23 mouse cellular contexts compared by ENCODE assay signal in the genomic region with DNA sequence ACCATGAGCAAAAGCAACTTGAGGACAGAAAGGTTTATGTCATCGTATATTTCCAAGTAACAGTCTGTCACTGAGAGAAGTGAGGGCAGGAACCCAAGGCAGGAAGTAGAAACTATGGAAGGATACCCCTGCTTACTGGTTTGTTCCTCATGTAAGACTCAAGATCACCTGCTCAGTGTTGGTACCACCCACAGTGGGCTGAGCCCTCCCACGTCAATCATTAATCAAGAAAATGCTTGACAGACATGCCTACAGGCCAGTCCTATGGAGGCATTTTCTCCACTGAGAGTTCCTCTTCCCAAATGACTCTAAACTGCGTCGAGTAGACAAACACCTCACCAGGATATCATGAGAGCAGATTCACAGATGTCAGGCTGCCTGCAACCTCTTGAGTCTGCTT.
A peak's percentile ranks its signal among the peaks of the same experiment; 100 is the strongest.
DNase-seq lines count a peak whose midpoint lies in the region; ATAC-seq and TF ChIP-seq lines count a peak whose summit lies in the region.
"Had no signal": no experiment of that assay in that cellular context is flagged by ENCODE, and none has a peak within 500 bp of the region (broad histone marks: within the 10 kb centered on the region; RNA-seq: fewer than 3 reads in every experiment).

No protein-coding gene starts in this region.

- ATAC-seq in CD4-positive, CD25-positive, alpha-beta regulatory T cell, adult 4 months: peak; percentile 41
- ATAC-seq in activated CD4-positive, CD25-positive, alpha-beta regulatory T cell, adult 4 months: peak; percentile 52
- ATAC-seq in intestine, postnatal 0 days: peak; percentile 75
- ATAC-seq: hindbrain, postnatal 0 days; midbrain, embryonic 16.5 days had no signal

- H3K4me3 ChIP-seq in intestine, postnatal 0 days (ENCODE audit: low read depth, low read length): no peak overlapping the region
- H3K4me3 ChIP-seq: forebrain, embryonic 12.5 days; gastrocnemius, adult 2 months; heart, embryonic 12.5 days; limb, embryonic 15.5 days; neural tube, embryonic 15.5 days had no signal

- no peaks in the 10 kb centered on the region for H3K36me3 ChIP-seq in intestine, postnatal 0 days (ENCODE audit: control insufficient read depth, insufficient read depth)
- no peaks in the 10 kb centered on the region for H3K36me3 ChIP-seq in splenic B cell, adult 2 months (ENCODE audit: control insufficient read depth, insufficient read depth, low read length, poor library complexity, severe bottlenecking)
- H3K36me3 ChIP-seq: forebrain, embryonic 12.5 days; limb, embryonic 15.5 days; neural tube, embryonic 15.5 days had no signal

- no peak for TF ChIP-seq CTCF in intestine, postnatal 0 days (IDR thresholded peaks at IDR 0.05; ENCODE audit: low read depth)

- H3K4me1 ChIP-seq in intestine, postnatal 0 days (replicated peaks; ENCODE audit: control insufficient read depth, insufficient read depth, low read length): no peaks in the 10 kb centered on the region

- 72% methylated on average over 4 of the region's 4 CpGs for WGBS in intestine, postnatal 0 days

- no peaks in the 10 kb centered on the region for H3K27me3 ChIP-seq in intestine, postnatal 0 days (replicated peaks; ENCODE audit: control insufficient read depth, insufficient read depth, low read length)
- no peaks in the 10 kb centered on the region for H3K27me3 ChIP-seq in splenic B cell, adult 2 months (ENCODE audit: control insufficient read depth, insufficient read depth, low read length, poor library complexity, severe bottlenecking)
- H3K27me3 ChIP-seq: forebrain, embryonic 12.5 days; heart, embryonic 12.5 days; limb, embryonic 15.5 days; neural tube, embryonic 15.5 days had no signal

- no peaks in the 10 kb centered on the region for H3K9me3 ChIP-seq in intestine, postnatal 0 days (ENCODE audit: control insufficient read depth)
- H3K9me3 ChIP-seq: limb, embryonic 15.5 days; neural tube, embryonic 15.5 days had no signal

- no peak overlapping the region for H3K9ac ChIP-seq in intestine, postnatal 0 days (ENCODE audit: low read depth, low read length)
- H3K9ac ChIP-seq: forebrain, embryonic 12.5 days; heart, embryonic 12.5 days; limb, embryonic 15.5 days; neural tube, embryonic 15.5 days had no signal

- H3K4me2 ChIP-seq in intestine, postnatal 0 days (replicated peaks; ENCODE audit: low read depth): no peak overlapping the region
- H3K4me2 ChIP-seq: forebrain, embryonic 12.5 days; heart, embryonic 12.5 days; limb, embryonic 15.5 days; neural tube, embryonic 15.5 days had no signal

- DNase-seq in splenic B cell, adult 2 months (ENCODE audit: low read depth, low spot score): peak; percentile 5
- DNase-seq in ovary, adult 18-20 months (ENCODE audit: low spot score): no peak
- DNase-seq in gastrocnemius, adult 8-10 months (ENCODE audit: low spot score in 2 of 2): no peak
- DNase-seq in cerebellum, postnatal 14 days: no peak
- DNase-seq: adrenal gland, postnatal 25 days; cerebellum, adult 9-10 months; gastrocnemius, adult 2 months; heart, adult 11 months; heart, postnatal 10 days; kidney, adult 2 months; kidney, postnatal 10 days; left cerebral cortex, postnatal 4 days; lung, adult 2 months; lung, postnatal 14 days had no signal

- no peak overlapping the region; the same call in 1 of the 2 replicates for H3K27ac ChIP-seq in intestine, postnatal 0 days (ENCODE audit: low read depth, low read length)
- H3K27ac ChIP-seq: forebrain, embryonic 12.5 days; gastrocnemius, adult 2 months; hindbrain, postnatal 0 days; limb, embryonic 15.5 days; neural tube, embryonic 15.5 days had no signal
